Comparison of ENCODE assay signal across 26 mouse cellular contexts in genomic region chr9:43945997-43946649, GRCm38 (mm10).
DNase-seq lines count a peak whose midpoint lies in the region; ATAC-seq and TF ChIP-seq lines count a peak whose summit lies in the region.
"Had no signal": no experiment of that assay in that cellular context is flagged by ENCODE, and none has a peak within 500 bp of the region (broad histone marks: within the 10 kb centered on the region; RNA-seq: fewer than 3 reads in every experiment).

No protein-coding gene starts in this region.

- intact Hi-C loops in heart, postnatal 14 days (cut with DNase I), result no loop called here

- WGBS in heart, embryonic 10.5 days, result 87% methylated on average over 13 of the region's 13 CpGs
- 86% methylated on average over 13 of the region's 13 CpGs for WGBS in heart, embryonic 15.5 days
- WGBS in stomach, postnatal 0 days, result 88% methylated on average over 13 of the region's 13 CpGs

- H3K9me3 ChIP-seq in heart, embryonic 10.5 days, result no peaks in the 10 kb centered on the region
- no peaks in the 10 kb centered on the region for H3K9me3 ChIP-seq in heart, embryonic 15.5 days (replicated peaks)
- no peaks in the 10 kb centered on the region for H3K9me3 ChIP-seq in stomach, postnatal 0 days (ENCODE audit: control insufficient read depth, low read length)
- H3K9me3 ChIP-seq: embryonic facial prominence, embryonic 12.5 days; kidney, embryonic 15.5 days; limb, embryonic 13.5 days; liver, embryonic 12.5 days; megakaryocyte, embryonic 14.5 days; midbrain, embryonic 12.5 days; neural tube, embryonic 13.5 days had no signal

- no peak overlapping the region for H3K4me3 ChIP-seq in heart, embryonic 10.5 days
- no peak overlapping the region for H3K4me3 ChIP-seq in heart, embryonic 15.5 days
- no peak overlapping the region for H3K4me3 ChIP-seq in stomach, postnatal 0 days (ENCODE audit: low read depth, low read length)
- H3K4me3 ChIP-seq: embryonic facial prominence, embryonic 12.5 days; erythroblast, embryonic 14.5 days; kidney, embryonic 15.5 days; layer of hippocampus, adult 2 months; limb, embryonic 13.5 days; liver, embryonic 12.5 days; megakaryocyte, embryonic 14.5 days; midbrain, embryonic 12.5 days; neural tube, embryonic 13.5 days had no signal

- no peaks in the 10 kb centered on the region for H3K36me3 ChIP-seq in heart, embryonic 10.5 days
- no peaks in the 10 kb centered on the region for H3K36me3 ChIP-seq in heart, embryonic 15.5 days
- H3K36me3 ChIP-seq in stomach, postnatal 0 days (ENCODE audit: control insufficient read depth, insufficient read depth, low read length), result no peaks in the 10 kb centered on the region
- H3K36me3 ChIP-seq: embryonic facial prominence, embryonic 12.5 days; kidney, embryonic 15.5 days; limb, embryonic 13.5 days; liver, embryonic 12.5 days; midbrain, embryonic 12.5 days; neural tube, embryonic 13.5 days had no signal

- no peak overlapping the region for H3K4me2 ChIP-seq in heart, embryonic 15.5 days
- H3K4me2 ChIP-seq in stomach, postnatal 0 days (replicated peaks; ENCODE audit: low read depth), result no peak overlapping the region
- H3K4me2 ChIP-seq: embryonic facial prominence, embryonic 12.5 days; kidney, embryonic 15.5 days; limb, embryonic 13.5 days; liver, embryonic 12.5 days; midbrain, embryonic 12.5 days; neural tube, embryonic 13.5 days had no signal

- no peak for ATAC-seq in heart, embryonic 15.5 days (replicated peaks; ENCODE audit: insufficient number of reproducible peaks, insufficient read depth, low FRiP score, low read depth)
- ATAC-seq in stomach, postnatal 0 days (ENCODE audit: low FRiP score, low TSS enrichment), result no peak
- ATAC-seq: forebrain, embryonic 14.5 days; liver, embryonic 12.5 days; lung, postnatal 0 days had no signal

- no peak for TF ChIP-seq CTCF in stomach, postnatal 0 days (IDR thresholded peaks at IDR 0.05; ENCODE audit: low read depth)

- no peak for DNase-seq in heart, embryonic 10.5 days (ENCODE audit: low spot score)
- DNase-seq in heart, postnatal 14 days, result no peak
- DNase-seq in heart, adult 8-10 months (ENCODE audit: low spot score), result no peak
- DNase-seq in 3T3-L1 (ENCODE audit: low read depth, low spot score), result peak; percentile 53
- peak; percentile 7 for DNase-seq in fibroblast of lung, adult 2 months (ENCODE audit: low read depth)
- no peak for DNase-seq in stomach, postnatal 0 days (ENCODE audit: low spot score)
- DNase-seq: cerebellum, adult 11 months; cerebellum, adult 9-11 months; embryo, embryonic 11 days; kidney, adult 18-20 months; kidney, postnatal 25 days; lung, adult 18-20 months; lung, postnatal 4 days; thymus, postnatal 4 days had no signal

- H3K4me1 ChIP-seq in heart, embryonic 10.5 days, result peaks cover 32% of the 10 kb centered on the region
- peaks cover 33% of the 10 kb centered on the region for H3K4me1 ChIP-seq in heart, embryonic 15.5 days (replicated peaks)
- no peaks in the 10 kb centered on the region for H3K4me1 ChIP-seq in stomach, postnatal 0 days (replicated peaks; ENCODE audit: control insufficient read depth, insufficient read depth)
- H3K4me1 ChIP-seq: limb, embryonic 13.5 days; liver, embryonic 12.5 days; megakaryocyte, embryonic 14.5 days had no signal

- TF ChIP-seq EP300 in stomach, postnatal 0 days (optimal IDR thresholded peaks at IDR 0.05), result no peak

- H3K9ac ChIP-seq in heart, embryonic 15.5 days, result no peak overlapping the region
- no peak overlapping the region for H3K9ac ChIP-seq in stomach, postnatal 0 days (ENCODE audit: low read length)
- H3K9ac ChIP-seq: embryonic facial prominence, embryonic 12.5 days; kidney, embryonic 15.5 days; limb, embryonic 13.5 days; liver, embryonic 12.5 days; midbrain, embryonic 12.5 days; neural tube, embryonic 13.5 days had no signal

- H3K27ac ChIP-seq in heart, embryonic 10.5 days, result peak overlapping the region; percentile 72; the same call in 1 of the 2 replicates
- H3K27ac ChIP-seq in heart, embryonic 15.5 days, result peak overlapping the region; percentile 84
- H3K27ac ChIP-seq in stomach, postnatal 0 days (replicated peaks), result no peak overlapping the region
- H3K27ac ChIP-seq: embryonic facial prominence, embryonic 12.5 days; layer of hippocampus, adult 2 months; limb, embryonic 13.5 days had no signal

- no peaks in the 10 kb centered on the region for H3K27me3 ChIP-seq in heart, embryonic 10.5 days (ENCODE audit: insufficient read depth, poor library complexity, severe bottlenecking)
- no peaks in the 10 kb centered on the region for H3K27me3 ChIP-seq in heart, embryonic 15.5 days
- no peaks in the 10 kb centered on the region for H3K27me3 ChIP-seq in stomach, postnatal 0 days (ENCODE audit: control insufficient read depth, insufficient read depth, low read length)
- H3K27me3 ChIP-seq: embryonic facial prominence, embryonic 12.5 days; kidney, embryonic 15.5 days; liver, embryonic 12.5 days; neural tube, embryonic 13.5 days had no signal

Comparison
In these comparisons a context has a peak if more than half of its experiments do, and no peak if none do; other contexts are left out.
1. DNase-seq: peak in 3T3-L1 (single experiment) and fibroblast of lung, adult 2 months (single experiment); none in heart, embryonic 10.5 days (single experiment), heart, postnatal 14 days (0 of 2), heart, adult 8-10 months (single experiment) and stomach, postnatal 0 days (single experiment).